Mouse (Mus musculus): ENCODE data around the gene Chd9. TPM values are rescaled to one million over a fixed set of nuclear protein-coding genes. Genes with fewer than 3 reads are reported as not detected.

Chd9 gene
- polyA plus RNA-seq, 1 experiment, result 339 TPM

DNA sequence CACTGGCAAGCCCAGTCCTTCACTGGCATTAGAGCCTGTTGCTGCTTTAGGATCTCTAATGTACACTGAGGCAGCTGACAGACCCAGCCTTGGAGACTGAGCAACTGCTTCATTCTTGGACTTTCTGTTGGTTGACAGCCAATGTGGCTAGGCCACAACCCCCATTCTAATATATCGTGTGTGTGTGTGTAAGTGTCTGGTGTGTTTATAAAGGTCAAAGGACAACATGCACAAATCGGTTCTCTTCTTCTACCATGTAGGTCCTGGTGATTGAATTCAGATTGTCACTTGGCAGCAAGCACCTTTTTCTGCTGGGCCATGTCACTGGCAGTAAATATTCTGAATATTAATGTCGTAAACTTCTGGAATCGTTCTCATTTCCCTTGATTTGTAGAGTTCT lies 218.2 kb downstream of the Chd9 start:
- TF ChIP-seq CTCF (IDR thresholded peaks at IDR 0.05; ENCODE audit: extremely low read depth, insufficient read length, insufficient replicate concordance, low read depth, low read length), result no peak
- no peak for TF ChIP-seq POLR2A (IDR thresholded peaks at IDR 0.05; ENCODE audit: low read depth, low read length)
- Histone ChIP-seq H3K27ac (ENCODE audit: insufficient read depth, low read depth, low read length) (no peak overlapping the region), H3K27me3 (ENCODE audit: control insufficient read depth, insufficient read depth, low read length) (no peaks in the 10 kb centered on the region), H3K4me1 (ENCODE audit: control insufficient read depth, insufficient read depth, insufficient read length, low read length) (no peaks in the 10 kb centered on the region), H3K4me3 (ENCODE audit: low read depth, low read length) (no peak overlapping the region), H3K36me3 (ENCODE audit: control insufficient read depth, insufficient read depth, low read length) (peaks cover 57% of the 10 kb centered on the region)
- WGBS, result 47% methylated on average over 4 of the region's 4 CpGs

DNA sequence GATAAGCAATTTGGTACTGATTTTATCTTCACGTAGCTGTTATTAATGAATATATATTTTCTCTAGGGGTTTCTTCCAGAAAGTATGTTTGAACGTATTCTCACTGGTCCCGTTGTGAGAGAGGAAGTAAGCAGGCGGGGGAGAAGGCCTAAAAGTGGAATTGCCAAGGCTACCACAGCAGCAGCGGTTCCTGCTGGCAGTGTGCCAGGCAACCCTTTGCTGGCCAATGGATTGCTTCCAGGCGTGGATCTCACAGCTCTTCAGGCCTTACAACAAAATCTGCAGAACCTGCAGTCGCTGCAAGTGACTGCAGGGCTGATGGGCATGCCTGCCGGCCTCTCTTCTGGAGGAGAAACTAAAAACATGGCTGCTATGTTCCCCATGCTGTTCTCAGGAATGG lies 222.9 kb downstream of the Chd9 start:
- H3K27ac ChIP-seq (ENCODE audit: insufficient read depth, low read depth, low read length), result no peak overlapping the region
- TF ChIP-seq POLR2A (IDR thresholded peaks at IDR 0.05; ENCODE audit: low read depth, low read length), result no peak
- no peak for TF ChIP-seq CTCF (IDR thresholded peaks at IDR 0.05; ENCODE audit: extremely low read depth, insufficient read length, insufficient replicate concordance, low read depth, low read length)
- H3K27me3 ChIP-seq (ENCODE audit: control insufficient read depth, insufficient read depth, low read length), result no peaks in the 10 kb centered on the region
- 43% methylated on average over 8 of the region's 8 CpGs for WGBS
- H3K36me3 ChIP-seq (ENCODE audit: control insufficient read depth, insufficient read depth, low read length), result peaks cover 41% of the 10 kb centered on the region
- no peaks in the 10 kb centered on the region for H3K4me1 ChIP-seq (ENCODE audit: control insufficient read depth, insufficient read depth, insufficient read length, low read length)
- no peak overlapping the region for H3K4me3 ChIP-seq (ENCODE audit: low read depth, low read length)

DNA sequence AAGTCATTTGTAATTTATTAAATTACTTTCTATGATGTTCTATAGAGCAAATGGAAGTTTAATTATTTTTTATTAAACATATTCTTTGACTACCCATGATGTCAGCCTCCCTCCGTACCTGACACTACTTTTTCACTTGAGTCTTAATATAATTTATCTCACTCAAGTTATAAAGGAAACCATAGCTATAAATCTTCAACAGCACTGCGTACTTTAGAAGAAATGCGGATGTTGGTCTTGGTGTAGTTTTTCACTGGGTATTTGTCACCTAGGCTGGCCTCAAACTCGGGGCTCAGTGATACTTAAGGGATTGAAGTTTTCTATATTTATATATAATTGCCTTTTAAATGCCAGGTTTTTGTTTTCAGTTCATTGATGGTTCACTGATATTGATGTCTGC lies 226.3 kb downstream of the Chd9 start:
- Histone ChIP-seq H3K4me1 (ENCODE audit: control insufficient read depth, insufficient read depth, insufficient read length, low read length) (no peaks in the 10 kb centered on the region), H3K4me3 (ENCODE audit: low read depth, low read length) (no peak overlapping the region), H3K27ac (ENCODE audit: insufficient read depth, low read depth, low read length) (no peak overlapping the region), H3K27me3 (ENCODE audit: control insufficient read depth, insufficient read depth, low read length) (no peaks in the 10 kb centered on the region), H3K36me3 (ENCODE audit: control insufficient read depth, insufficient read depth, low read length) (peaks cover 32% of the 10 kb centered on the region)
- 88% methylated on average over 4 of the region's 4 CpGs for WGBS
- TF ChIP-seq CTCF (IDR thresholded peaks at IDR 0.05; ENCODE audit: extremely low read depth, insufficient read length, insufficient replicate concordance, low read depth, low read length) (no peak), POLR2A (IDR thresholded peaks at IDR 0.05; ENCODE audit: low read depth, low read length) (no peak)

DNA sequence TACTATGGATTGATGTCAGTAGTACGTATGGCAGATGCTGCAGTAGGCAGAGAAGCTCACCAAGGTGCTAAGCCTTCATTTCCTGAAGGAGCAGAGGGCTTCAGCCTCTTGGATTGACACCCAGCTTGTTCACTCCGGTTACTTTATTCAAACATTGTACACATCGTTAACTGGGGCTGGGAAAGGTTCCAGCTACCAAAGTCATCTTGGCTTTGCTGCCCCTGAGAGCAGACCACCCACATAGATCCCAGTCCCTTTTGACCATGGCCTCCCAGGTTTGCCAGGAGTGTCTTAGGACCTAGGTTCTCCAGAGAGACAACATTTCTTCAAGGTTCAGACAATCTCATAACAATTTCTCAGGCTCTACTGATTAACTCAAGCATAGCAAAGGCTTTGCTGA lies 228.7 kb downstream of the Chd9 start:
- Histone ChIP-seq H3K27me3 (ENCODE audit: control insufficient read depth, insufficient read depth, low read length) (no peaks in the 10 kb centered on the region), H3K36me3 (ENCODE audit: control insufficient read depth, insufficient read depth, low read length) (peaks cover 19% of the 10 kb centered on the region), H3K27ac (ENCODE audit: insufficient read depth, low read depth, low read length) (no peak overlapping the region), H3K4me3 (ENCODE audit: low read depth, low read length) (no peak overlapping the region), H3K4me1 (ENCODE audit: control insufficient read depth, insufficient read depth, insufficient read length, low read length) (0 out of 2 replicates have a peak, but pooled peaks cover 2% of the 10 kb centered on the region)
- 42% methylated on average over 3 of the region's 3 CpGs for WGBS
- TF ChIP-seq CTCF (IDR thresholded peaks at IDR 0.05; ENCODE audit: extremely low read depth, insufficient read length, insufficient replicate concordance, low read depth, low read length) (no peak), POLR2A (IDR thresholded peaks at IDR 0.05; ENCODE audit: low read depth, low read length) (no peak)

DNA sequence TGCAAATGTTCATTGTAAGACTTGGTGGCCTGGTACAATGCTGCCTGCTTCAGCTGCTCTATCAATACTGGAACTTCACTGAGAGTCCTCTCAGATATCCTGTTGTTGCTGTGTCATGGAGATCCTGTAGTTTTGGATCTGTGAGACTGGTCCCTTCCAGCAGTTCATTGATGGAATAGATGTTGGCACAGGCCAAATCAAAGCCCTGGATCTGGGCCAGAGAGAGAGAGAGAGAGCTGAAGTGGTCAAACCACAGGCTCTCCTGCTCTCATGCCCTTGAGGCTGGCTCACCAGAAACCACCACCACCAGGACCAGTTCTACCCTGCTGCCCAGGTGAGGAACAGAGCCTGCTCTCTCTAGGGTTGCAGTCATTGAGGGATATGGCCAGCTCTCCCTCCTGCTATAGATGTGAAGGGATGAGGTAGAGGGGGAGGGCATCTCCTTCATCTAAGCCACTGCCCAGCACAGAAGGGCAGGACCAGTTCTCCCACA lies 231.0 kb downstream of the Chd9 start:
- TF ChIP-seq POLR2A (IDR thresholded peaks at IDR 0.05; ENCODE audit: low read depth, low read length) (no peak), CTCF (IDR thresholded peaks at IDR 0.05; ENCODE audit: extremely low read depth, insufficient read length, insufficient replicate concordance, low read depth, low read length) (no peak)
- Histone ChIP-seq H3K4me1 (ENCODE audit: control insufficient read depth, insufficient read depth, insufficient read length, low read length) (0 out of 2 replicates have a peak, but pooled peaks cover 2% of the 10 kb centered on the region), H3K36me3 (ENCODE audit: control insufficient read depth, insufficient read depth, low read length) (peaks cover 10% of the 10 kb centered on the region), H3K27me3 (ENCODE audit: control insufficient read depth, insufficient read depth, low read length) (no peaks in the 10 kb centered on the region), H3K4me3 (ENCODE audit: low read depth, low read length) (no peak overlapping the region), H3K27ac (ENCODE audit: insufficient read depth, low read depth, low read length) (no peak overlapping the region)

DNA sequence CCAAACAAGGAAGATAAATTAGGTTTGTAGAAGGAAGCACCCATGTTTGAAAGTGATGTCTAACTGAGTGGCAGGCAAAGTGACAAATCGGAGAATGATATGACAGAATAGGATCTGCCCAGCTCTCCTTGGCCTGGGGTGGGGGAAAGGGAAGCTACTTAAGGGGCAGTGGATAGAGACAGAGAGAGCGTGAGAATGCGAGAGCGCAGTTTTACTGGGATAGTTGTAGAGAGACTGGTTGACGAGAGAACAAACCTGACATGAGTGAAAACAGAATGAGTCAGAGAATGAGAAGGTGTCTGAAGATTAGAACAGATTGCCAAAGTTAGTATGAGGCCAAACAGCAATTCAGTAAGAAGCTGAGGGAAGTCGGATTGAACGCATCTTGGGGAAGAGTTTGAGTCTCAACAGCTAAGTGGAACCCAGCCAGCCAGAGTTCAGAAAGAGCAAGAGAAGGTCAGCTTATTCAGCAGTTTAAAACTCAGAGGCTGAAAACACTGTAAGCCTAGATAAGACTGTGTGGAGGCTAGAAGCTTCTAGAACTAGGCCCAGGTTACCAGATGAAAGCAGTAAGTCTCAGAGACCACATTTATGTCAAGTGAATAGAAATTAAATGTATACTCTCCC lies 231.8 kb downstream of the Chd9 start:
- TF ChIP-seq POLR2A (IDR thresholded peaks at IDR 0.05; ENCODE audit: low read depth, low read length) (no peak), CTCF (IDR thresholded peaks at IDR 0.05; ENCODE audit: extremely low read depth, insufficient read length, insufficient replicate concordance, low read depth, low read length) (no peak)
- Histone ChIP-seq H3K4me3 (ENCODE audit: low read depth, low read length) (no peak overlapping the region), H3K36me3 (ENCODE audit: control insufficient read depth, insufficient read depth, low read length) (peaks cover 10% of the 10 kb centered on the region), H3K27me3 (ENCODE audit: control insufficient read depth, insufficient read depth, low read length) (no peaks in the 10 kb centered on the region), H3K27ac (ENCODE audit: insufficient read depth, low read depth, low read length) (no peak overlapping the region), H3K4me1 (ENCODE audit: control insufficient read depth, insufficient read depth, insufficient read length, low read length) (0 out of 2 replicates have a peak, but pooled peaks cover 2% of the 10 kb centered on the region)
- WGBS, result 86% methylated on average over 7 of the region's 7 CpGs

DNA sequence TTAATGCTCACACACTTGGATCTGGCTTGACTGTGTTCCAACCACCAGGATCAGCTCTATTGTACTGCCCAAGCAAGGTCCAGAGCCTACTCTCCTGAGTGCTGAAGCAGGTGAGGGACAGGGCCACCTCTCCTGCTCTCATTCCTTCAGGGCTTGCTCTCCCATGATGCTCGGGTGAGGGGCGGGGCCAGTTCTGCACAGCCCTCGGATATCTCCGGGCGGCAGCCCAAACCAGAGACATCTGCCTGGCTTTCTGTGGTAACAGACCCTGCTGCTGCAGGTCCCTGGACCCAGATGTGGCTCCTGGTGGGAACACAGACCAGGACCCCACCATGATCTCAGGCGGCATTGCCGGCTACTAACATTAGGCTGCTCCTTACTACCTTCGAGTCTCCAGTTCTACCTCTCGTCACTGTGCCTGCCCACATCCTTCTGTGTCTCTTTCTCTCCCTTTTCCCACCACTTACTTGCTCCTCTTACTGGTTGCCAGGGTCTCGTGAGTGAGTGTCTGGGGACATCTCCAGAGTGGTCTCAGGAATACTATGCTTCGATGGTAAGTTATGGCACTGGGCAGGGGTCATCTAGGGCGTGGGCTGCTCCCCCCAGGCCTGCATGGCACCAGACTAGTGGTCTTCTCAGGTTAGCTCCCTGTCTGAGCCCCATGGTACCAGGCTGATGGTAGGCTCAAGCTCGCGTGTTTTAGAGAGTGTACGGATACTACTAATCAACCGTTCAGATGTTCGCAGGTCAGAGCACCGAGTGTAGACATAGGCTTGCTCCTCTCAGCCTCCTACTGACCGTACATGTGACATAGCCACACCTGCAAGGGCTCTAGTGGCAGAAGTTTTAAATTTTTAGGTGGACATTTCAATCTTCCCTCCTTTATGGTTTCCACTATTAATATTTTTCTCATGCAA lies 232.7 kb downstream of the Chd9 start:
- Histone ChIP-seq H3K4me1 (ENCODE audit: control insufficient read depth, insufficient read depth, insufficient read length, low read length) (0 out of 2 replicates have a peak, but pooled peaks cover 2% of the 10 kb centered on the region), H3K27ac (ENCODE audit: insufficient read depth, low read depth, low read length) (no peak overlapping the region), H3K27me3 (ENCODE audit: control insufficient read depth, insufficient read depth, low read length) (no peaks in the 10 kb centered on the region), H3K36me3 (ENCODE audit: control insufficient read depth, insufficient read depth, low read length) (peaks cover 7% of the 10 kb centered on the region), H3K4me3 (ENCODE audit: low read depth, low read length) (peak overlapping the region; percentile 33)
- TF ChIP-seq CTCF (IDR thresholded peaks at IDR 0.05; ENCODE audit: extremely low read depth, insufficient read length, insufficient replicate concordance, low read depth, low read length) (no peak), POLR2A (IDR thresholded peaks at IDR 0.05; ENCODE audit: low read depth, low read length) (no peak)
- WGBS, result 71% methylated on average over 19 of the region's 19 CpGs

Data from small intestine, adult 2 months (tissue).